25 mouse cellular contexts compared by ENCODE assay signal in genomic region chr7:49879998-49880707, GRCm38 (mm10). TPM values are rescaled to one million over a fixed set of nuclear protein-coding genes. Genes with fewer than 3 reads are reported as not detected.
DNase-seq lines count a peak whose midpoint lies in the region; ATAC-seq and TF ChIP-seq lines count a peak whose summit lies in the region.
"Had no signal": no experiment of that assay in that cellular context is flagged by ENCODE, and none has a peak within 500 bp of the region (broad histone marks: within the 10 kb centered on the region; RNA-seq: fewer than 3 reads in every experiment).

No protein-coding gene starts in this region.

- no peak overlapping the region for H3K9ac ChIP-seq in intestine, embryonic 15.5 days
- no peak overlapping the region for H3K9ac ChIP-seq in intestine, embryonic 16.5 days (ENCODE audit: low read depth, low read length)
- no peak overlapping the region for H3K9ac ChIP-seq in hindbrain, embryonic 15.5 days
- no peak overlapping the region for H3K9ac ChIP-seq in stomach, postnatal 0 days (ENCODE audit: low read length)
- H3K9ac ChIP-seq: heart, embryonic 12.5 days; limb, embryonic 15.5 days; liver, embryonic 14.5 days; lung, embryonic 14.5 days had no signal

- no peaks in the 10 kb centered on the region for H3K9me3 ChIP-seq in intestine, embryonic 15.5 days
- no peaks in the 10 kb centered on the region for H3K9me3 ChIP-seq in intestine, embryonic 16.5 days (ENCODE audit: control insufficient read depth, low read length)
- H3K9me3 ChIP-seq in hindbrain, embryonic 15.5 days, result no peaks in the 10 kb centered on the region
- H3K9me3 ChIP-seq in stomach, postnatal 0 days (ENCODE audit: control insufficient read depth, low read length), result no peaks in the 10 kb centered on the region
- H3K9me3 ChIP-seq: forebrain, embryonic 10.5 days; heart, embryonic 12.5 days; limb, embryonic 15.5 days had no signal

- 60% methylated on average over 8 of the region's 8 CpGs for WGBS in intestine, embryonic 15.5 days
- 63% methylated on average over 8 of the region's 8 CpGs for WGBS in intestine, embryonic 16.5 days
- WGBS in hindbrain, embryonic 15.5 days, result 74% methylated on average over 8 of the region's 8 CpGs
- 57% methylated on average over 8 of the region's 8 CpGs for WGBS in stomach, postnatal 0 days

- H3K4me3 ChIP-seq in intestine, embryonic 15.5 days (replicated peaks), result no peak overlapping the region
- H3K4me3 ChIP-seq in intestine, embryonic 16.5 days (ENCODE audit: low read length), result no peak overlapping the region
- no peak overlapping the region for H3K4me3 ChIP-seq in hindbrain, embryonic 15.5 days
- H3K4me3 ChIP-seq in stomach, postnatal 0 days (ENCODE audit: low read depth, low read length), result no peak overlapping the region
- H3K4me3 ChIP-seq: forebrain, embryonic 10.5 days; heart, embryonic 12.5 days; limb, embryonic 15.5 days; myocyte had no signal

- H3K27me3 ChIP-seq in intestine, embryonic 15.5 days (replicated peaks), result no peaks in the 10 kb centered on the region
- no peaks in the 10 kb centered on the region for H3K27me3 ChIP-seq in intestine, embryonic 16.5 days (replicated peaks; ENCODE audit: control insufficient read depth, insufficient read depth, low read length)
- no peaks in the 10 kb centered on the region for H3K27me3 ChIP-seq in hindbrain, embryonic 15.5 days
- H3K27me3 ChIP-seq in stomach, postnatal 0 days (ENCODE audit: control insufficient read depth, insufficient read depth, low read length), result no peaks in the 10 kb centered on the region
- H3K27me3 ChIP-seq: CH12.LX; heart, embryonic 12.5 days; limb, embryonic 15.5 days had no signal

- H3K36me3 ChIP-seq in intestine, embryonic 15.5 days, result no peaks in the 10 kb centered on the region
- H3K36me3 ChIP-seq in intestine, embryonic 16.5 days (ENCODE audit: control insufficient read depth, insufficient read depth, low read length), result no peaks in the 10 kb centered on the region
- no peaks in the 10 kb centered on the region for H3K36me3 ChIP-seq in hindbrain, embryonic 15.5 days
- no peaks in the 10 kb centered on the region for H3K36me3 ChIP-seq in stomach, postnatal 0 days (ENCODE audit: control insufficient read depth, insufficient read depth, low read length)
- H3K36me3 ChIP-seq: forebrain, embryonic 10.5 days; heart, embryonic 12.5 days; limb, embryonic 15.5 days had no signal

- no peak overlapping the region for H3K27ac ChIP-seq in intestine, embryonic 15.5 days
- no peak overlapping the region for H3K27ac ChIP-seq in intestine, embryonic 16.5 days (ENCODE audit: low read length)
- peak overlapping the region; percentile 43; the same call in 1 of the 2 replicates for H3K27ac ChIP-seq in hindbrain, embryonic 15.5 days (replicated peaks)
- no peak overlapping the region for H3K27ac ChIP-seq in stomach, postnatal 0 days (replicated peaks)
- H3K27ac ChIP-seq: forebrain, embryonic 10.5 days; limb, embryonic 15.5 days; liver, embryonic 14.5 days had no signal

- DNase-seq in kidney, postnatal 4 days, result peak; percentile 43 to 54
- DNase-seq in kidney, adult 11 months, result no peak
- peak; percentile 15 for DNase-seq in stomach, postnatal 0 days (ENCODE audit: low spot score)
- DNase-seq in heart, adult 9 months (ENCODE audit: low spot score in 2 of 2), result no peak
- DNase-seq: adrenal gland, adult 8-10 months; B cell, adult 2 months; cerebellum, adult 18-20 months; cerebellum, postnatal 14 days; gastrocnemius, postnatal 10 days; heart, postnatal 10 days; left cerebral cortex, postnatal 4 days; lung, embryonic 14.5 days; midbrain, embryonic 14.5 days; thymus, postnatal 25 days had no signal

- no peak for TF ChIP-seq EP300 in stomach, postnatal 0 days (optimal IDR thresholded peaks at IDR 0.05)

- ATAC-seq in intestine, embryonic 15.5 days, result peak; percentile 58; the same call in 1 of the 2 replicates
- no peak for ATAC-seq in intestine, embryonic 16.5 days
- peak; percentile 40; the same call in 1 of the 2 replicates for ATAC-seq in hindbrain, embryonic 15.5 days (ENCODE audit: low FRiP score, low read depth)
- no peak for ATAC-seq in stomach, postnatal 0 days (ENCODE audit: low FRiP score, low TSS enrichment)
- ATAC-seq: forebrain, embryonic 16.5 days had no signal

- no peak overlapping the region for H3K4me2 ChIP-seq in intestine, embryonic 15.5 days (replicated peaks)
- H3K4me2 ChIP-seq in intestine, embryonic 16.5 days (ENCODE audit: low read depth, low read length), result no peak overlapping the region
- H3K4me2 ChIP-seq in hindbrain, embryonic 15.5 days, result no peak overlapping the region
- no peak overlapping the region for H3K4me2 ChIP-seq in stomach, postnatal 0 days (replicated peaks; ENCODE audit: low read depth)
- H3K4me2 ChIP-seq: heart, embryonic 12.5 days; limb, embryonic 15.5 days; lung, embryonic 14.5 days had no signal

- H3K4me1 ChIP-seq in intestine, embryonic 15.5 days (replicated peaks), result no peaks in the 10 kb centered on the region
- H3K4me1 ChIP-seq in intestine, embryonic 16.5 days (ENCODE audit: control insufficient read depth, insufficient read depth, low read length), result no peaks in the 10 kb centered on the region
- H3K4me1 ChIP-seq in hindbrain, embryonic 15.5 days (replicated peaks), result peaks cover 22% of the 10 kb centered on the region
- H3K4me1 ChIP-seq in stomach, postnatal 0 days (replicated peaks; ENCODE audit: control insufficient read depth, insufficient read depth), result no peaks in the 10 kb centered on the region

- no peak for TF ChIP-seq CTCF in stomach, postnatal 0 days (IDR thresholded peaks at IDR 0.05; ENCODE audit: low read depth)

RNA-seq across cellular contexts. Expression of gene Slc6a5, which starts 29.8 kb away (rescaled TPM):
- polyA plus RNA-seq in intestine, embryonic 15.5 days (2015; fragmentation: Nextera tagmentation; extraction: Ambion mirVana), result not detected in 2 replicates
- polyA plus RNA-seq in intestine, embryonic 16.5 days (2015; fragmentation: Nextera tagmentation; extraction: Ambion mirVana), result not detected in 2 replicates
- 10.7 and 11.5 TPM in 2 replicates for polyA plus RNA-seq in hindbrain, embryonic 15.5 days (2015; fragmentation: Nextera tagmentation; extraction: Ambion mirVana)
- polyA plus RNA-seq in stomach, postnatal 0 days (2015; fragmentation: Nextera tagmentation; extraction: Ambion mirVana), result not detected in 2 replicates
- polyA plus RNA-seq: forebrain, embryonic 10.5 days; forebrain, embryonic 16.5 days; heart, embryonic 12.5 days; lung, embryonic 14.5 days; myocyte; spleen, adult 2 months had no signal

Comparison
In these comparisons a context has a peak if more than half of its experiments do, and no peak if none do; other contexts are left out.
1. ATAC-seq: peak in intestine, embryonic 15.5 days (single experiment) and hindbrain, embryonic 15.5 days (single experiment); none in intestine, embryonic 16.5 days (single experiment) and stomach, postnatal 0 days (single experiment).
2. DNase-seq: peak in kidney, postnatal 4 days (2 of 2) and stomach, postnatal 0 days (single experiment); none in kidney, adult 11 months (single experiment) and heart, adult 9 months (0 of 2).
3. RNA of gene Slc6a5, which starts 29.8 kb away (polyA plus RNA-seq): 10.7 to 11.5 TPM in hindbrain, embryonic 15.5 days; not detected in intestine, embryonic 15.5 days, not detected in intestine, embryonic 16.5 days and not detected in stomach, postnatal 0 days; every median in the first group is over 10 times any median in the second.